Mouse (Mus musculus) CD4-positive, CD25-positive, alpha-beta regulatory T cell (primary cell): Measurements from ENCODE around the gene Impad1. TPM values are rescaled to one million over a fixed set of nuclear protein-coding genes. Genes with fewer than 3 reads are reported as not detected.

Source experiments
- polyA plus RNA-seq: library from polyadenylated mRNA; unstranded; fragments of 100-300 nt; shearing (Covaris generic); gene quantifications from one replicate; pipeline ENCODE4 v1.2.1, GENCODE M21; 2017

The Impad1 gene
- polyA plus RNA-seq: 11.7 TPM

GRCm38 (mm10) chr4:4792992-4793834 lies at the start of gene Impad1:
TSS of gene Impad1 (minus strand) at chr4:4793355.

